Mouse (Mus musculus) kidney, adult 2 months (tissue): ENCODE results near the gene Ulk4.

ENCODE experiments used
- CTCF ChIP-seq: fragments of 200-500 bp; conservative IDR thresholded peaks from 2 replicates; pipeline ENCODE4 v1.5.1; 2011; ENCODE audit warnings: low read depth, mild to moderate bottlenecking, control low read depth, low read length, moderate library complexity, mixed read lengths; ENCODE audit not compliant: insufficient read depth, insufficient read length
- POLR2A ChIP-seq: fragments of 200-500 bp; IDR thresholded peaks from one replicate; pipeline ENCODE4 v1.6.1; 2011; ENCODE audit warnings: low read depth, low read length, control low read depth

- TF ChIP-seq CTCF (no peak), POLR2A (no peak)
Measured at GRCm38 (mm10) chr9:121217742-121218141, 59.3 kb downstream of the Ulk4 start.
